Mouse (Mus musculus) cerebellum, adult 8-10 months (tissue): ENCODE data around the gene Meis1.

ENCODE experiments used
- DNase-seq: peaks from one replicate; pipeline ENCODE4 v3.0.0; 2022

Gene Meis1

GRCm38 (mm10) chr11:18944972-18945625 is 73.7 kb downstream of the Meis1 start:
- no peak for DNase-seq

- no peak for DNase-seq
Measured at GRCm38 (mm10) chr11:18944209-18944608, 74.6 kb downstream of the Meis1 start.

- no peak for DNase-seq
Measured at GRCm38 (mm10) chr11:18942990-18943389, 75.8 kb downstream of the Meis1 start.

GRCm38 (mm10) chr11:18940916-18941315 is 77.9 kb downstream of the Meis1 start:
- no peak for DNase-seq

- DNase-seq: no peak
Measured at GRCm38 (mm10) chr11:18934921-18935320, 83.9 kb downstream of the Meis1 start.

- no peak for DNase-seq
Measured at GRCm38 (mm10) chr11:18931001-18931874, 87.5 kb downstream of the Meis1 start.

- DNase-seq: no peak
Measured at GRCm38 (mm10) chr11:18929779-18930728, 88.7 kb downstream of the Meis1 start.

- peak; percentile 68 for DNase-seq
Measured at GRCm38 (mm10) chr11:18927351-18927750, 91.4 kb downstream of the Meis1 start.

- DNase-seq: no peak
Measured at GRCm38 (mm10) chr11:18926798-18927197, 92.0 kb downstream of the Meis1 start.

- no peak for DNase-seq
Measured at GRCm38 (mm10) chr11:18924583-18925334, 94.0 kb downstream of the Meis1 start.

GRCm38 (mm10) chr11:18923274-18923673 is 95.5 kb downstream of the Meis1 start:
- no peak for DNase-seq

- no peak for DNase-seq
Measured at GRCm38 (mm10) chr11:18920651-18921050, 98.1 kb downstream of the Meis1 start.

- DNase-seq: no peak
Measured at GRCm38 (mm10) chr11:18919162-18919762, 99.5 kb downstream of the Meis1 start.

GRCm38 (mm10) chr11:18917887-18918286 is 100.9 kb downstream of the Meis1 start:
- no peak for DNase-seq

GRCm38 (mm10) chr11:18913251-18913650 is 105.5 kb downstream of the Meis1 start:
- DNase-seq: no peak

- DNase-seq: no peak
Measured at GRCm38 (mm10) chr11:18912311-18913019, 106.3 kb downstream of the Meis1 start.

GRCm38 (mm10) chr11:18906866-18907265 is 111.9 kb downstream of the Meis1 start:
- no peak for DNase-seq

- DNase-seq: no peak
Measured at GRCm38 (mm10) chr11:18905431-18905830, 113.4 kb downstream of the Meis1 start.

GRCm38 (mm10) chr11:18904880-18905279 is 113.9 kb downstream of the Meis1 start:
- DNase-seq: no peak

GRCm38 (mm10) chr11:18904285-18904684 is 114.5 kb downstream of the Meis1 start:
- DNase-seq: no peak

- DNase-seq: no peak
Measured at GRCm38 (mm10) chr11:18900489-18900888, 118.3 kb downstream of the Meis1 start.
